In the genomic region with DNA sequence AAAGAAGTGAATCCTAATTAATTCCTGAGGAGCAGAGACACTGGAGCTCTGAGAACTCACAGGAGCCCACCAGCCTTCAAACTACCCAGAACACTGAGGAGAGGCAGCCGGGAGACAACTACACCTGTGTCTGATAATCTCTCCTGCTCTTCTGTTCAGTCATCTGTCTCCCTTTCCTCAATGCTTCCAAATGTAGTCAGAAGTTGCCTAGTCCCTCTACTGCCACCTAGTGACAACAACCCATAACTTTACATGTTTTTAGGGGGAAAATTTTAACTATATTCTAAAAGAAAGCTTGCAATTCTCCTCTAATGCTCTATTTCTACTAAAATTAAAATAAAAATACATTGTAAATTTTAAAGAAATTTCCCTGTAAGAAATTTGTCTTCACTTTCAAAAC, we compare ENCODE assay signal across 11 mouse cellular contexts. TPM values are rescaled to one million over a fixed set of nuclear protein-coding genes. Genes with fewer than 3 reads are reported as not detected.
DNase-seq lines count a peak whose midpoint lies in the region; ATAC-seq and TF ChIP-seq lines count a peak whose summit lies in the region.
"Had no signal": no experiment of that assay in that cellular context is flagged by ENCODE, and none has a peak within 500 bp of the region (broad histone marks: within the 10 kb centered on the region; RNA-seq: fewer than 3 reads in every experiment).

No protein-coding gene starts in this region.

- H3K9me3 ChIP-seq in forebrain, postnatal 0 days (ENCODE audit: low read length) = no peaks in the 10 kb centered on the region
- H3K9me3 ChIP-seq in forebrain, embryonic 10.5 days = no peaks in the 10 kb centered on the region
- H3K9me3 ChIP-seq in lung, embryonic 14.5 days (ENCODE audit: low read depth, low read length) = no peaks in the 10 kb centered on the region
- H3K9me3 ChIP-seq: hindbrain, embryonic 15.5 days; lung, embryonic 15.5 days had no signal

- TF ChIP-seq POLR2A in cortical plate, adult 2 months (IDR thresholded peaks at IDR 0.05; ENCODE audit: extremely low read depth, insufficient read depth, low read length) = no peak
- no peak for TF ChIP-seq POLR2A in cerebellum, adult 2 months (IDR thresholded peaks at IDR 0.05; ENCODE audit: borderline replicate concordance, insufficient read depth, low read length)

- H3K27ac ChIP-seq in forebrain, postnatal 0 days (ENCODE audit: low read depth, low read length) = no peak overlapping the region
- H3K27ac ChIP-seq in forebrain, embryonic 10.5 days = no peak overlapping the region
- H3K27ac ChIP-seq in lung, embryonic 14.5 days (ENCODE audit: low read depth) = no peak overlapping the region
- no peak overlapping the region for H3K27ac ChIP-seq in cortical plate, adult 2 months (ENCODE audit: insufficient read depth, low read length)
- H3K27ac ChIP-seq in cerebellum, adult 2 months (ENCODE audit: insufficient read depth, low read length) = no peak overlapping the region
- H3K27ac ChIP-seq: hindbrain, embryonic 15.5 days; lung, embryonic 15.5 days had no signal

- H3K4me3 ChIP-seq in forebrain, postnatal 0 days (ENCODE audit: low read depth, low read length) = no peak overlapping the region
- H3K4me3 ChIP-seq in forebrain, embryonic 10.5 days = no peak overlapping the region
- H3K4me3 ChIP-seq in lung, embryonic 14.5 days (ENCODE audit: low read depth, low read length) = no peak overlapping the region
- no peak overlapping the region for H3K4me3 ChIP-seq in cortical plate, adult 2 months (ENCODE audit: insufficient read depth, low read length)
- no peak overlapping the region for H3K4me3 ChIP-seq in cerebellum, adult 2 months (replicated peaks; ENCODE audit: insufficient read depth, low read depth, low read length)
- H3K4me3 ChIP-seq: hindbrain, embryonic 15.5 days; lung, embryonic 15.5 days had no signal

- no peaks in the 10 kb centered on the region for H3K4me1 ChIP-seq in forebrain, postnatal 0 days (ENCODE audit: insufficient read depth)
- H3K4me1 ChIP-seq in forebrain, embryonic 10.5 days = no peaks in the 10 kb centered on the region
- H3K4me1 ChIP-seq in lung, embryonic 14.5 days (ENCODE audit: insufficient read depth) = no peaks in the 10 kb centered on the region
- H3K4me1 ChIP-seq in cortical plate, adult 2 months (ENCODE audit: control insufficient read depth, insufficient read depth, low read length) = no peaks in the 10 kb centered on the region
- no peaks in the 10 kb centered on the region for H3K4me1 ChIP-seq in cerebellum, adult 2 months (ENCODE audit: control insufficient read depth, insufficient read depth, low read length)
- H3K4me1 ChIP-seq: hindbrain, embryonic 15.5 days; lung, embryonic 15.5 days had no signal

- ATAC-seq in forebrain, postnatal 0 days = no peak
- ATAC-seq in lung, embryonic 14.5 days (ENCODE audit: insufficient read depth) = no peak

- H3K4me2 ChIP-seq in forebrain, postnatal 0 days (ENCODE audit: low read depth) = no peak overlapping the region
- H3K4me2 ChIP-seq in lung, embryonic 14.5 days = no peak overlapping the region
- H3K4me2 ChIP-seq: hindbrain, embryonic 15.5 days; lung, embryonic 15.5 days had no signal

- H3K27me3 ChIP-seq in forebrain, postnatal 0 days (ENCODE audit: insufficient read depth, low read length) = no peaks in the 10 kb centered on the region
- H3K27me3 ChIP-seq in forebrain, embryonic 10.5 days (ENCODE audit: poor library complexity, severe bottlenecking) = no peaks in the 10 kb centered on the region
- H3K27me3 ChIP-seq in lung, embryonic 14.5 days (ENCODE audit: insufficient read depth, low read length) = no peaks in the 10 kb centered on the region
- no peaks in the 10 kb centered on the region for H3K27me3 ChIP-seq in cerebellum, adult 2 months (ENCODE audit: control insufficient read depth, insufficient read depth, low read length)
- H3K27me3 ChIP-seq: hindbrain, embryonic 15.5 days; lung, embryonic 15.5 days had no signal

- DNase-seq in forebrain, postnatal 0 days = no peak
- no peak for DNase-seq in forebrain, embryonic 10.5 days (ENCODE audit: extremely low spot score, low spot score)
- DNase-seq in lung, embryonic 14.5 days = peak; percentile 75
- no peak for DNase-seq in lung, postnatal 14 days
- peak; percentile 43 for DNase-seq in retina, postnatal 1 day
- DNase-seq in cerebellum, adult 2 months = no peak
- DNase-seq in layer of hippocampus, adult 9-11 months = no peak
- DNase-seq: cerebellum, postnatal 36 days had no signal

- no peak overlapping the region for H3K9ac ChIP-seq in forebrain, postnatal 0 days
- no peak overlapping the region for H3K9ac ChIP-seq in lung, embryonic 14.5 days
- H3K9ac ChIP-seq: hindbrain, embryonic 15.5 days; lung, embryonic 15.5 days had no signal

- 42% methylated on average over 1 of the region's 1 CpGs for WGBS in forebrain, postnatal 0 days
- 45% methylated on average over 1 of the region's 1 CpGs for WGBS in forebrain, embryonic 10.5 days
- WGBS in lung, embryonic 14.5 days = 32% methylated on average over 1 of the region's 1 CpGs
- WGBS in cerebellum, adult 2 months = 60% methylated on average over 1 of the region's 1 CpGs

- 0 out of 2 replicates have a peak, but pooled peaks have one; percentile 16 for TF ChIP-seq CTCF in forebrain, postnatal 0 days (IDR thresholded peaks at IDR 0.05; ENCODE audit: low read depth)
- TF ChIP-seq CTCF in lung, embryonic 14.5 days (IDR thresholded peaks at IDR 0.05; ENCODE audit: low read depth) = peak; percentile 61
- peak; percentile 15; the same call in 1 of the 2 replicates for TF ChIP-seq CTCF in cortical plate, adult 2 months (IDR thresholded peaks at IDR 0.05; ENCODE audit: extremely low read depth, insufficient read depth, low read length)
- TF ChIP-seq CTCF in cerebellum, adult 2 months (IDR thresholded peaks at IDR 0.05; ENCODE audit: borderline replicate concordance, insufficient read depth, low read depth, low read length) = no peak

- H3K36me3 ChIP-seq in forebrain, postnatal 0 days (ENCODE audit: insufficient read depth) = peaks cover 13% of the 10 kb centered on the region
- peaks cover 20% of the 10 kb centered on the region for H3K36me3 ChIP-seq in forebrain, embryonic 10.5 days (replicated peaks)
- peaks cover 14% of the 10 kb centered on the region for H3K36me3 ChIP-seq in lung, embryonic 14.5 days (ENCODE audit: insufficient read depth)

RNA-seq across cellular contexts. Expression of a gene that starts 9.5 kb away (rescaled TPM):
- total RNA-seq in forebrain, postnatal 0 days (2014; rRNA removed) = 0.31 TPM in 1 of 2 replicates, not detected in the other
- polyA plus RNA-seq in forebrain, postnatal 0 days (2015; fragmentation: Nextera tagmentation; extraction: Ambion mirVana) = 0.23 TPM in 1 of 2 replicates, not detected in the other
- 0.11 TPM in 1 of 2 replicates, not detected in the other for polyA plus RNA-seq in forebrain, embryonic 10.5 days (2016; fragmentation: Nextera tagmentation; extraction: Ambion mirVana)
- 0.45 and 0.77 TPM in 2 replicates for polyA plus RNA-seq in lung, embryonic 14.5 days (2014; fragmentation: Nextera tagmentation; extraction: Ambion mirVana)
- polyA plus RNA-seq in cortical plate, adult 2 months (2012; rRNA removed) = not detected in 2 replicates
- 0.15 and 0.36 TPM in 2 replicates for polyA plus RNA-seq in cerebellum, adult 2 months (2012; rRNA removed)

RNA-seq across cellular contexts. Expression of a gene that starts 48.9 kb away (rescaled TPM):
- total RNA-seq in forebrain, postnatal 0 days (2014; rRNA removed) = not detected in 2 replicates
- not detected in 2 replicates for polyA plus RNA-seq in forebrain, postnatal 0 days (2015; fragmentation: Nextera tagmentation; extraction: Ambion mirVana)
- polyA plus RNA-seq in forebrain, embryonic 10.5 days (2016; fragmentation: Nextera tagmentation; extraction: Ambion mirVana) = not detected in 2 replicates
- polyA plus RNA-seq in lung, embryonic 14.5 days (2014; fragmentation: Nextera tagmentation; extraction: Ambion mirVana) = not detected in 2 replicates
- not detected in 2 replicates for polyA plus RNA-seq in cortical plate, adult 2 months (2012; rRNA removed)
- not detected in 2 replicates for polyA plus RNA-seq in cerebellum, adult 2 months (2012; rRNA removed)
- polyA plus RNA-seq: hindbrain, embryonic 15.5 days; lung, embryonic 15.5 days had no signal

RNA-seq across cellular contexts. Expression of a gene that starts 49.0 kb away (rescaled TPM):
- 0.43 and 0.62 TPM in 2 replicates for total RNA-seq in forebrain, postnatal 0 days (2014; rRNA removed)
- 0.55 and 1.0 TPM in 2 replicates for polyA plus RNA-seq in forebrain, postnatal 0 days (2015; fragmentation: Nextera tagmentation; extraction: Ambion mirVana)
- 0.45 and 0.53 TPM in 2 replicates for polyA plus RNA-seq in forebrain, embryonic 10.5 days (2016; fragmentation: Nextera tagmentation; extraction: Ambion mirVana)
- polyA plus RNA-seq in lung, embryonic 14.5 days (2014; fragmentation: Nextera tagmentation; extraction: Ambion mirVana) = 2.1 and 2.3 TPM in 2 replicates
- polyA plus RNA-seq in cortical plate, adult 2 months (2012; rRNA removed) = 0.68 and 0.88 TPM in 2 replicates
- polyA plus RNA-seq in cerebellum, adult 2 months (2012; rRNA removed) = 0.84 and 1.1 TPM in 2 replicates

RNA-seq across cellular contexts. Expression of a gene that starts 53.7 kb away (rescaled TPM):
- 102 and 116 TPM in 2 replicates for total RNA-seq in forebrain, postnatal 0 days (2014; rRNA removed)
- 103 and 104 TPM in 2 replicates for polyA plus RNA-seq in forebrain, postnatal 0 days (2015; fragmentation: Nextera tagmentation; extraction: Ambion mirVana)
- polyA plus RNA-seq in forebrain, embryonic 10.5 days (2016; fragmentation: Nextera tagmentation; extraction: Ambion mirVana) = 86.4 and 87.2 TPM in 2 replicates
- 149 and 152 TPM in 2 replicates for polyA plus RNA-seq in lung, embryonic 14.5 days (2014; fragmentation: Nextera tagmentation; extraction: Ambion mirVana)
- polyA plus RNA-seq in cortical plate, adult 2 months (2012; rRNA removed) = 61.1 and 61.4 TPM in 2 replicates
- polyA plus RNA-seq in cerebellum, adult 2 months (2012; rRNA removed) = 58.6 and 60.5 TPM in 2 replicates

Comparison
In these comparisons a context has a peak if more than half of its experiments do, and no peak if none do; other contexts are left out.
1. DNase-seq: peak in lung, embryonic 14.5 days (single experiment) and retina, postnatal 1 day (single experiment); none in forebrain, postnatal 0 days (single experiment), forebrain, embryonic 10.5 days (single experiment), lung, postnatal 14 days (single experiment), cerebellum, adult 2 months (0 of 2) and layer of hippocampus, adult 9-11 months (single experiment).